Mouse (Mus musculus): ENCODE data around the gene Map3k14. TPM values are rescaled to one million over a fixed set of nuclear protein-coding genes. Genes with fewer than 3 reads are reported as not detected.

The Map3k14 gene
- total and polyA plus RNA-seq, 2 experiments from 2014 or later: 1.3 to 9.4 TPM

DNA sequence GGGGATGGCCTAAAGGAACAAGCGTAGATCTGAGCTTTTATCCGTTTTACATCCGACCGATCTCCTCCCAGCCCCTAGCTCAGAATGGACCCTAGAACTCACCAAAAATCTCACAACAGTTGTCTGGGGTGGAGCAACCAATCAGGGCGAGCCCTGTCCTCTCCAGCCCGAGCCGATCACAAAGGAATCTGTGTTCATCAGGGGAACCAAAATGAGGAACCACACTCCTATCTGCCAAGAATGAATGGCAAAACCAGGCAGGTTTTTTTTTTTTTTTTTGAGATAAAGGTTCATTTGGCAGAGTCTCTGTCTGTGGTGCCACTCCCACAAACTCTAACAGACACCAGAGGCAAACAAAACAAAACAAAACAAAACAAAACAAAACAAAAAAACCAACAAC is 2.1 kb downstream of the Map3k14 start:
- Histone ChIP-seq H3K4me2 (ENCODE audit: low read depth, low read length) (peak overlapping the region; percentile 13; the same call in 1 of the 2 replicates), H3K9me3 (replicated peaks; ENCODE audit: control insufficient read depth, low read length) (no peaks in the 10 kb centered on the region), H3K27me3 (ENCODE audit: control insufficient read depth, insufficient read depth, low read length) (no peaks in the 10 kb centered on the region), H3K9ac (replicated peaks; ENCODE audit: low read depth, low read length) (no peak overlapping the region), H3K27ac (ENCODE audit: low read depth) (no peak overlapping the region), H3K4me3 (ENCODE audit: low read depth, low read length) (no peak overlapping the region), H3K36me3 (replicated peaks; ENCODE audit: control insufficient read depth, insufficient read depth, low read length) (no peaks in the 10 kb centered on the region), H3K4me1 (ENCODE audit: control insufficient read depth, insufficient read depth) (peaks cover 36% of the 10 kb centered on the region)
- no peak for DNase-seq (ENCODE audit: low spot score)
- whole genome bisulfite sequencing: 75% methylated on average over 7 of the region's 7 CpGs
- TF ChIP-seq CTCF (IDR thresholded peaks at IDR 0.05; ENCODE audit: low read depth): no peak
- no peak for TF ChIP-seq EP300 (IDR thresholded peaks at IDR 0.05; ENCODE audit: low read depth)
- no peak for ATAC-seq (ENCODE audit: insufficient read depth, low read depth)

DNA sequence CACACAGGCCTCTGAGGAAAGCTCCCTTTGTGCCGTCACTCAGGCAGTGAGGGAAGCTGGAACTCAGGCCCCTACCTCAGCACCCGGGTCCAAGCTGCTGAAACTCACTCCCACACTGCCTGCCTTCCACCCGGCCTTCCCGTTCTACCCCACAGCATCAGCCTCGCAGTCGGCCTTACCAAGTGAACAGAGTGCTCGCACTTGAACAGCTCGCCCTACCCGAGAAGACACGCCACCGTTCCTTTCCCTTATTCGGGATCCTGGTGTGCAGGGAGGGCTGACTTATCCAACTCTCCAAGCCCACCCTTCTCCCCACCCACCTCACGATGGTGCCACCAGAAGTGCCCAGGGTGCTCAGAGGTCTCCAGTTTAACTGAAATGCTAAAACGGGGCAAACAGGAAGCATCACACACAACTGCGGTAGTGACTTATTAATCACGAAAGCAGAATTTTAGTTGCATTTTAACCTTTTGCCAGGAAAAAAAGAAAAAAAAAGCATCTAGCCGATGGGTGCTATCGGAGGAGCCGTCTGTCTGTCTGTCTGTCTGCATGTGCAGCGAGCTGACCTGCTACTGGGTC is 2.8 kb downstream of the Map3k14 start:
- no peaks in the 10 kb centered on the region for H3K27me3 ChIP-seq (ENCODE audit: control insufficient read depth, insufficient read depth, low read length)
- H3K9ac ChIP-seq (replicated peaks; ENCODE audit: low read depth, low read length): no peak overlapping the region; the same call in 1 of the 2 replicates
- H3K27ac ChIP-seq (ENCODE audit: low read depth): no peak overlapping the region
- no peak for TF ChIP-seq EP300 (IDR thresholded peaks at IDR 0.05; ENCODE audit: low read depth)
- TF ChIP-seq CTCF (IDR thresholded peaks at IDR 0.05; ENCODE audit: low read depth): no peak
- peaks cover 36% of the 10 kb centered on the region for H3K4me1 ChIP-seq (ENCODE audit: control insufficient read depth, insufficient read depth)
- no peaks in the 10 kb centered on the region for H3K36me3 ChIP-seq (replicated peaks; ENCODE audit: control insufficient read depth, insufficient read depth, low read length)
- no peak overlapping the region for H3K4me3 ChIP-seq (ENCODE audit: low read depth, low read length)
- no peak for DNase-seq (ENCODE audit: low spot score)
- H3K9me3 ChIP-seq (replicated peaks; ENCODE audit: control insufficient read depth, low read length): no peaks in the 10 kb centered on the region
- 86% methylated on average over 20 of the region's 20 CpGs for WGBS
- H3K4me2 ChIP-seq (ENCODE audit: low read depth, low read length): peak overlapping the region; percentile 13; the same call in 1 of the 2 replicates
- no peak for ATAC-seq (ENCODE audit: insufficient read depth, low read depth)

DNA sequence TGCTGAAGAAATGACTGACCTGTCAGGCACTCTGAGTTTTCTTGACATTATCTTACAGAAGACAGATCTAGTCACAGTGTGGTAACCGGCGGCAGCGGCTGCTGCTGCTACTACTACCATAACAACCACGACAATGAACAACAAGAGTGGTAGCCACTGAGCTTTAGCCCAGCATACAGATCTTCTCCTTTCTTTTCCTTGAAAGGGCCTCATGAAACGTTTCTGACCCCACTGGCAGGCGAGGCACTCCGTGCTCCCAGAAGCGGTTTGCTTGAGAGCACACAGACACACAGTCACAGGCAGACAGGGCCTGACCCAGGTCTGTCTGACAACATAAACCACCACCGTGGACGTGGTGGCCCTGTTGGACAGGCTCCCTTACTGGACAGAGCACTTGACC is 3.7 kb downstream of the Map3k14 start:
- Histone ChIP-seq H3K27me3 (ENCODE audit: control insufficient read depth, insufficient read depth, low read length) (no peaks in the 10 kb centered on the region), H3K4me3 (ENCODE audit: low read depth, low read length) (no peak overlapping the region), H3K9ac (replicated peaks; ENCODE audit: low read depth, low read length) (no peak overlapping the region), H3K27ac (ENCODE audit: low read depth) (no peak overlapping the region), H3K4me1 (ENCODE audit: control insufficient read depth, insufficient read depth) (peaks cover 36% of the 10 kb centered on the region), H3K4me2 (ENCODE audit: low read depth, low read length) (peak overlapping the region; percentile 9; the same call in 1 of the 2 replicates), H3K9me3 (replicated peaks; ENCODE audit: control insufficient read depth, low read length) (no peaks in the 10 kb centered on the region), H3K36me3 (replicated peaks; ENCODE audit: control insufficient read depth, insufficient read depth, low read length) (no peaks in the 10 kb centered on the region)
- WGBS: 57% methylated on average over 10 of the region's 10 CpGs
- TF ChIP-seq EP300 (IDR thresholded peaks at IDR 0.05; ENCODE audit: low read depth): no peak
- ATAC-seq (ENCODE audit: insufficient read depth, low read depth) (no peak), DNase-seq (ENCODE audit: low spot score) (no peak)

DNA sequence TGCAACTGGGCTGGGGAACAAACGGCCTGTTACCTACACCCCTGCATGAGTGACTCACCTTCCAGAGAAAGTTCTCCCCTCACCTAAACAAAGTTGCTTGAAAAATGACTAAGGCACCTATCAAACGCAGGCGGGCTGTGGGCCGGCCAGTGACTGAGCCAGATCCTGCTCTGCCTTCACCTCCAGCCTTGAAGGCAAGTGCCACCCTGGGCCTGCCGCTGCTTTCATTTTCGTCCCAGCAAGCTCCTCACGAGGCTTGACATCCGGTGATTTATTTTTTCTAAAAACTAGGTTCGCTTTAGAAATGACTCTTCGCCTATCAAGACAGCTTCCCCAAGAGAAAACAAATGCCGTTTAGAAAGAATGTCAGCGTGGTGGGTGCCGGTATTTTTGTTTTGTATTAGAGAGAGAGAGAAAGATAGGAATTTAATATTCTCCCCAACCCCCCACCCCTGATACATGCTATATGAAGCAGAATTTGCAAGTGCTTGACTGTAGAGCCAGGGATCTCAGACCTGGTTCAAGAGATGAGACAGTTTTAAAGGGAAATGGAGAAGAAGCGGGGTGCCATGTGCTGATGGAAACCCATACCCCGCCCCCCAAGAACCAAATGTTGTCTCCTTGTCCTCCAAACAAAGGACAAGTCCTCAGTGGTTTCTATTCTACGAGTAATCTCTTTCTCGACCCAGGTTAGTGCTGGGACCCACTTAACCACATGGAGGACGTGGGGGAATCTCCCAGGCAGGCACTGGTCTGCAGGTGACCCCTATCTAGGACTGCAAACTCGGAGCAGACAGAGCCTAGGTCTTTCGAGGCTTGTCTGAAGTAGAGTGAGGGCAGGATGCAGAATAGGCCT is 4.6 kb downstream of the Map3k14 start:
- Histone ChIP-seq H3K4me2 (ENCODE audit: low read depth, low read length) (peak overlapping the region; percentile 44), H3K27me3 (ENCODE audit: control insufficient read depth, insufficient read depth, low read length) (no peaks in the 10 kb centered on the region), H3K27ac (ENCODE audit: low read depth) (peak overlapping the region; percentile 27), H3K4me1 (ENCODE audit: control insufficient read depth, insufficient read depth) (peaks cover 30% of the 10 kb centered on the region), H3K9ac (replicated peaks; ENCODE audit: low read depth, low read length) (peak overlapping the region; percentile 18; the same call in 1 of the 2 replicates), H3K4me3 (ENCODE audit: low read depth, low read length) (peak overlapping the region; percentile 7; the same call in 1 of the 2 replicates), H3K36me3 (replicated peaks; ENCODE audit: control insufficient read depth, insufficient read depth, low read length) (no peaks in the 10 kb centered on the region), H3K9me3 (replicated peaks; ENCODE audit: control insufficient read depth, low read length) (no peaks in the 10 kb centered on the region)
- WGBS: 53% methylated on average over 20 of the region's 20 CpGs
- TF ChIP-seq CTCF (IDR thresholded peaks at IDR 0.05; ENCODE audit: low read depth) (no peak), EP300 (IDR thresholded peaks at IDR 0.05; ENCODE audit: low read depth) (no peak)
- DNase-seq (ENCODE audit: low spot score) (peak; percentile 50), ATAC-seq (ENCODE audit: insufficient read depth, low read depth) (no peak)

DNA sequence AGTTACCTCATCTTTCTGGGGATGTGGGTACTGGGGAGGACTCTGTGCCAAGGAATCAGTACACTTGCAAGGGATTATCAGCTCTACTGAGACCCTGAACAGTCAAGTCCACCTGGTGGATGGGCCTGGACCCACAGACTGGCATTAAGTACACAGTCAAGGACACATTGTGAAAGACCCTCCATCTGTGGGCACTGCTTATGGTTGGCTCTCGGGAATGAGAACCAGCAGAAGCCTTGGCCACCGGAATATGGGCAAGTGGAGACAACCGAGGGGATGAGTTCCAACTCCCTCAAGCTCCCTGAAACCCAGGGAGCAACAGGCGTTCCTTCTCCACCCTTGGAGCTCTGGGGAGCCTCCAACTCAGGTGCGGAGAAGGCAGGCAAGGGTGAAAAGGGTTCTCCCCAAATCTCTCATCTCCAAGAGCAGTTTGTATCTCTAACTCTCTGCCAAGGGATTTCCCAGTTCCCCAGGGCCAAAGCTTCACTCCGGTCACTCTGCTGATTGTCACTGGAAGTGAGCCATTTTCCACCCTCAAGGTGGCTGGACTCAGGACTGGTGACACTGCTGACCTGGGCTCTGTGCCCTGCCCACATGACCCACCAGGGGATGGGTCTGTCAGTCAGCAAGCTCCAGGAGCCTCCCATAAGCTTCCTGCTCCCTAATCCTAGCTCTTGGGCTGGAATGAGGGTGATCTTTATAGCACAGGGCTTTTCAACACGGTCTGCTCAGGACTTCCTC is 5.4 kb downstream of the Map3k14 start:
- Histone ChIP-seq H3K9ac (replicated peaks; ENCODE audit: low read depth, low read length) (peak overlapping the region; percentile 18; the same call in 1 of the 2 replicates), H3K4me1 (ENCODE audit: control insufficient read depth, insufficient read depth) (peaks cover 30% of the 10 kb centered on the region), H3K4me3 (ENCODE audit: low read depth, low read length) (peak overlapping the region; percentile 7; the same call in 1 of the 2 replicates), H3K36me3 (replicated peaks; ENCODE audit: control insufficient read depth, insufficient read depth, low read length) (no peaks in the 10 kb centered on the region), H3K27ac (ENCODE audit: low read depth) (peak overlapping the region; percentile 27), H3K9me3 (replicated peaks; ENCODE audit: control insufficient read depth, low read length) (no peaks in the 10 kb centered on the region), H3K4me2 (ENCODE audit: low read depth, low read length) (peak overlapping the region; percentile 44), H3K27me3 (ENCODE audit: control insufficient read depth, insufficient read depth, low read length) (no peaks in the 10 kb centered on the region)
- ATAC-seq (ENCODE audit: insufficient read depth, low read depth) (no peak), DNase-seq (ENCODE audit: low spot score) (no peak)
- TF ChIP-seq EP300 (IDR thresholded peaks at IDR 0.05; ENCODE audit: low read depth) (no peak), CTCF (IDR thresholded peaks at IDR 0.05; ENCODE audit: low read depth) (no peak)
- WGBS: 65% methylated on average over 7 of the region's 7 CpGs
